Mouse (Mus musculus) gonadal fat pad, adult 2 months (tissue): ENCODE measurements around the gene Abtb1. TPM values are rescaled to one million over a fixed set of nuclear protein-coding genes. Genes with fewer than 3 reads are reported as not detected.

Experiments
- DNase-seq: peaks from one replicate; pipeline ENCODE4 v3.0.0-alpha.2; 2012; ENCODE audit warnings: low read depth
- polyA plus RNA-seq: library from polyadenylated mRNA; depleted of rRNA; stranded (reverse); fragments of >200 nt; gene quantifications from 2 replicates; pipeline ENCODE4 v1.2.3, GENCODE M21; 2012

The Abtb1 gene
- polyA plus RNA-seq, 1 experiment, result 69.0 TPM

GRCm38 (mm10) chr6:88830112-88830702 lies 11.6 kb downstream of the Abtb1 start:
- DNase-seq, result no peak

DNA sequence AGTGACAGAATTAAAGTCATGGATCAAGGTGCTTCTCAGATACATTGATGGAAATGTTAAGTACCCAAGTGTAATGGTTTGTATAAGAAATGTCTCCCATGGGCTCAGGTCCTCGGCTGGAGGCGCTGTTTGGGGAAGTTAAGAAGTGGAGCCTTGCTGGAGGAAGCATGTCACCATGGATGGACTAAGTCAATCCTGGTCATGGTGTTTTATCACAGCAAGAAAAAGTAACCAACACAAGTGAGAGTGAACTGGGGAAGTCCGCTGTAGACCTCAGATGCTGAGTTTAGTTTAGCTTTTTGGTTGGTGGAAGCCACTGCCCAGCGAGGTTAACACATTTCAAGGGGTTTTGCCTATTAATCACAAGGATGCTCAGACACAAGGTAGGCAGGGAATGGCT lies 12.2 kb downstream of the Abtb1 start:
- no peak for DNase-seq

- no peak for DNase-seq
Observed at GRCm38 (mm10) chr6:88828206-88829009, 13.4 kb downstream of the Abtb1 start.

GRCm38 (mm10) chr6:88827395-88828205 lies 14.2 kb downstream of the Abtb1 start:
- DNase-seq, result no peak

- DNase-seq, result no peak
Observed at GRCm38 (mm10) chr6:88826965-88827364, 14.8 kb downstream of the Abtb1 start.

DNA sequence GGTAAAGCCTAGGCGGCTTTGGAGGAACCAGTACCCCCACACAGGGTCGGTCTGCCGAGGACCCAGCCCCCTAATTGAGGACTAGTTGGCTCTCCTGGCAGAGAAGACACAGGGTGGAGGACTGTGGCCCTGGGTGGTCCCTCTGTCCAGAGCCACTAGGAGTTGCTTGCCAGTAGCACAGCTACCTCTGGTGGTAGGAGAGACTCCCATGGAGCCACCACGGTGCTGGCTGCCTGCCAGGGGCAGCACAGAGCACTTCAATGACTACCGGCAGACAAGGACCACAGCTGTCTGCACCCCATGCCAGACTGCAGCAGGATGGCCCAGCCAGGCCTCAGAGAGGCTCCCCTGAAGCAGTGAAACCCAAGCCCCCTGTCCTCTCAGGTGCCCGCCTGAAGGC lies 15.2 kb downstream of the Abtb1 start:
- no peak for DNase-seq

DNA sequence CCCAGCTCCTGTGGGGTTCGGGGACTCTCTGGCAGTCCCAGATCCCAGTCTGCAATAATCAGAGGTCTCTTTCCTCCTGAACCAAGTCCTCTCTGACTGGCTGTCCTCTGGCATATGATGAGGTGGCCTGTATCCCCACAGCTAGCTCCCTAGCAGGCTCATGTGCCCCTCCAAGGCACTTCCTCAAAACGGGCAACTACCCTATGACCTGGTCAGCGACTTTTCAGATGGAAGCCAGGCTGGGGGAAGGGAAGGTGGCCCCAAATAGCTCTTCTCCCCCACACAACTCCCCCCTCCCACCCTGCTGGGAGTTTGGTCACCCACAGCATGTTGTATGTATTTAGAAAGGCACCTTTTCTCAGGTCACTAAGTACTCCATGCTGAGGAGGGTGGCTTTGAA lies 15.7 kb downstream of the Abtb1 start:
- DNase-seq, result no peak

- no peak for DNase-seq
Observed at GRCm38 (mm10) chr6:88824183-88824582, 17.6 kb downstream of the Abtb1 start.

- DNase-seq, result no peak
Observed at GRCm38 (mm10) chr6:88821901-88822300, 19.9 kb downstream of the Abtb1 start.

- DNase-seq, result no peak
Observed at GRCm38 (mm10) chr6:88821294-88821693, 20.5 kb downstream of the Abtb1 start.

DNA sequence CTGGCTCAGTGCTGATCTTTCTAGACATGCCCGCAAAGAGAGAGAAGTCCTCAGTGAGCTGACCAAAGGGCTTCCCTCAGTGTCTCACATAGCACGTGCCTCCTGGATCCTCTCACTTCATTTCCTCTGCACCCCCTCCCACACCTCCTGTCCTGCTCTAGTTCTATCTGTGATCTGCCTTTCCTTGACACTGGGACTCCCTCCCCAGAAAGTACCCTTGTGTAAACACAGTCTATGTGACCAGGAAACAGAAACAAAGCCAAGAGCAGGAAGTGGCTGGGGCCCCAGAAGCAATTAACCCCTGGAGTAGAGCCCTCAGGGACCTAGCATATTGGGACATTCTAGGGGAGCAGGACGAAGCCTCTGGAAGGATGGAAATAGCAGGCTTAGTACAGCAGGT lies 20.9 kb downstream of the Abtb1 start:
- no peak for DNase-seq

DNA sequence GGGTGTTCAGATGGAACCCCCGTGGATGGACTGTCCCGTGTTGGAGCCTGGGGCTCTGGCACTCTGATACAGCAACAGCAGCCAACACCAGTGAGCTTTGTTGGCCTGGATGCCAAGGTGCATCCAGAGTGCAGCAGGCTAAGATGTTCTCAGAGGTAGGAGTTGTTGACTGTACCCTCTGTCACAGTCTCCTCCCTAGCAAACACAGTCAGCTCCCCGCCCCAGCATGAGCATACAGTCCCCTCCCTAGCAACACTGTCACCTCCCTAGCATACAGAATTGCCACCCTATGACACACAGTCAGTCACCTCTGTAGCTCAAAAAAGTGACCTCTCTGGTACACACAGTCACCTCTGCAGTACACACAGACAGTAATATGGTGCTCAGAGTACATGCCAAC lies 24.9 kb downstream of the Abtb1 start:
- DNase-seq, result no peak

- no peak for DNase-seq
Observed at GRCm38 (mm10) chr6:88815489-88815888, 26.3 kb downstream of the Abtb1 start.

GRCm38 (mm10) chr6:88815036-88815435 lies 26.7 kb downstream of the Abtb1 start:
- DNase-seq, result no peak

- DNase-seq, result no peak
Observed at GRCm38 (mm10) chr6:88813832-88814231, 28.0 kb downstream of the Abtb1 start.

DNA sequence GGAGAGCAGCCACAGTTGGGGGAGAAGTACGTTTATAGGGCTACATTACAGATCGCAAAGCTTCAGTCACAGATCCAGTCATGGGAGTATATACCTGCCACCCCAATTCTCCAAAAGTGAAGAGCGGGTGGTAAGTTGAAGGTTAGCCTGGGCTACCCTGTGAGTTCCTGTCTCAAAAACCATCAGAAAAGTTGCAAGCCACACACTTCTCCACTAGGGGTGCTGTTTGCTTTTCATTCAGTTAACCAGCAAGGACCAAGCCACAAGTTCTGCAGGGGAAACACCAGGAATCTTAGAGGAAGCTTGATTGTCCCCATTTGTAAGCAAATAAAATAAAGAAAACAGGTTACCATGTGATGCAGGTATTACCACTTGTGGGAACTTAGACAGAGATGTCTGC lies 28.9 kb downstream of the Abtb1 start:
- no peak for DNase-seq

DNA sequence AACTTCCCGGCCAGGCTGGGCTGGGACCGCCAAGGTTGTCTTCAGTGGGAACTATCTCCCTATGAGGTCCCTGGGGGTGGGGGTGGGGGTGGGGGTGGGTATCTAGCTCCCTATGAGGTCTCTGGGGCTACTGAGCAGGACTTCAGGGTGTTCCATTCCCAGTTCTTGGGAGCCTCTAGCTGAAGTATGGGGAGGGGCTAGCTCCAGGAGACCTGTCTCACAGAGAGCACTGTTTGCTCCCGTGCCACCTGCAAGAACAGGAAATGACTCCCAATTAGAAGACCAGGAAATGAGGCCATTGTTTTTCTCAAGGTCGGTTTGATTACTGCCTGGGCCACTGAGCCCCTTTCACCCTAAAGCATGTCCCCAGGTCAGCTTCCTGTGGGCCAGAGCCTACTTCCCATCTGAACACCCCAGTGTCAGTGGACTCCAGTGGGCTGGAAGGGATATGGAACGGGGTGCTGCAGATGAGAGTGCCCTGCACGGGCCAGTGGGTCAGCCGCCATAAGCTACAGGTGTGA lies 29.8 kb downstream of the Abtb1 start:
- DNase-seq, result no peak

DNA sequence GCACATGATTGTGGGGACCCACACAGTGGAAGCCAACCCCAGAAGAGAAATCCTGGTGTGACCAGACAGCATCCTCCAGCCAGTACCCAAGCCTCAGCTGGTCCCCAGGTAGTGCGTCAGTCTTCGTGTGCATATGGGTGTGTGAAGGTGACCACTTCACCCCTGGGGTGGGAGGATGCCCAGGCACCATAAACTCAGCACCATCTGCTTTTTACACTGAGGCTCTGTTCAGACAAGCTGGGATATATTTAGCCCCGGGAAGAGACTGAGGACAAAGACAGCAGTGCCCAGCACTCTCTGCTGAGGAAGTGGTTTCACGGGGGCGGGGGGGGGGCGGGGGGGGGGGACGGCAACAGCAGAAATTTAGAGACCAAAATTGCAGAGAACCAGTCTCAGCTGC lies 30.4 kb downstream of the Abtb1 start:
- DNase-seq, result no peak

- no peak for DNase-seq
Observed at GRCm38 (mm10) chr6:88810291-88810690, 31.5 kb downstream of the Abtb1 start.

DNA sequence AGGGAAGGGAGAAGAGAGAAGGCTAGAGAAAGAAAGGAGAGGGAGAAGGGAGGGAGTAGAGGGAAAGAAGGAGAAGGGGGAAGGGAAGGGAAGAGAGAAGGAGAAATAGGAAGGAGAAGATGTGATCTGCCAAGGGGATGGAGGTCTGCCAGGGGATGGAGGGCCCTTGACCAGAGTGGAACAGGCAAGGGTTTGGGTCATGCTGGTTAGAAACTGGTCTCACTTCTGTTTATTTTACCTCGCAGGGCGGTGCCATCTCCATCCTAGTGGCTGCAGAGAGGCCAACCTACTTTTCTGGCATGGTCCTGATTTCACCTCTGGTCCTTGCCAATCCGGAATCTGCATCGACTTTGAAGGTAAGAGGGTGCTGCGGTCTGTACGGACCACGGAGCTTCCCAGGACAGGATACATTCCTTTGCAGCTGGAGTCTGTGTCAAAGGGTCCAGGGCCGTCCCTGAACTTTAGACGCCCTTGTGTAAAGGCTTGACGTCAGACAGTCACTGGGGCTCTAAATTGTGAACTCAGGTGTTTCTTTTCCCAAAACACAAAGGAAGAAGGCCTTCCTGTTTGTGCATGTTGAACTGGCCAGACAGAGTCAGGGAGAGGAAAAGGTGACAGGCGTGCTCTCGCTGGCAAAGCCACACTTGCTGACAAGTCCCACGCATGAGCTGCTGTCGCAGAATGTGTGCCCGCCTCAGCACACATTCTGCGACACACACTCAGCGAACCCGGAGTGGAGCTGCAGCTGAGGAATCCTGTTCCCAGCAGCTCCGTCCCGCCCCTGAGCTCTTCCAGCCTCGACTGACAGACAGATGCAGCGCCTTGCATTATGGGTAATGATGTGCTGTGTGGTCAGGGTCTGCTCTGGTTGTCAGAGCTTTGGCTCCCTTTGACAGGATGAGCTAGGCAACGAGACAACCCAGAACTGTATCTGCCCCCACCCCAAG lies 32.4 kb downstream of the Abtb1 start:
- no peak for DNase-seq

DNA sequence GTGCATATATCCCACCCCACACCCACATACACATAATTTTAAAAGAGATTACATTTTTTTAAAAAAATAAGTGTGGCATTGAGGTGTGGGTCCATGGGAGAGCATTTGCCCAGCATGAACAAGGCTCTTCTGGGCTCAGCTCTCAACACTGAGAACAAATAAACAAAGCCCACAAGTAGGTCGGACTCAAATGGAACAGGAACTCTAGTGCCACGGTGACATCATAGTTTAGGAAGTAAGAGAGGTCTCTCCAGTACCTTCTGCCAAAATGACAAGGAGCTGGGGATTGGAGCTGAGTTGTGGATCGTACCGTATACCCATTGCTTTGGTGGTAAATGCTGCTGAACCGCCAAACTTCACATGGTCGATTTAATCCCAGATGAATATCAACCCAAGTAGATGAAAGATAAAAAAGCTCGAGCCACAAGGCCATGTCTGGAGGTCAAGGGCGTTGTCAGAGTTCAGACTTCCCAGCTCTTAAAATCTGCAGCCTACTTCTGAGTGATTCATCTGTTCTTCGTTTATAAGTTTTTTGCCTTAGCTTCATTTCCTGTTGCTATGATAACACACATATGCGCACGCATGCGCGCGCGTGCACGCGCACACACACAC lies 36.7 kb downstream of the Abtb1 start:
- DNase-seq, result no peak
